In genomic region chr7:121064309-121064708, GRCm38 (mm10) we compare ENCODE assay signal across 9 mouse cellular contexts. TPM values are rescaled to one million over a fixed set of nuclear protein-coding genes. Genes with fewer than 3 reads are reported as not detected.
DNase-seq lines count a peak whose midpoint lies in the region; ATAC-seq and TF ChIP-seq lines count a peak whose summit lies in the region.
"Had no signal": no experiment of that assay in that cellular context is flagged by ENCODE, and none has a peak within 500 bp of the region (broad histone marks: within the 10 kb centered on the region; RNA-seq: fewer than 3 reads in every experiment).

No protein-coding gene starts in this region.

- no peaks in the 10 kb centered on the region for H3K27me3 ChIP-seq in hindbrain, postnatal 0 days (ENCODE audit: insufficient read depth, low read length)
- H3K27me3 ChIP-seq in hindbrain, embryonic 11.5 days (ENCODE audit: control insufficient read depth, insufficient read depth, low read length) = no peaks in the 10 kb centered on the region
- H3K27me3 ChIP-seq: lung, embryonic 15.5 days; stomach, embryonic 15.5 days had no signal

- no peak overlapping the region for H3K9ac ChIP-seq in hindbrain, postnatal 0 days (replicated peaks; ENCODE audit: low read length)
- H3K9ac ChIP-seq in hindbrain, embryonic 11.5 days (ENCODE audit: low read depth, low read length) = no peak overlapping the region
- H3K9ac ChIP-seq: lung, embryonic 15.5 days; stomach, embryonic 15.5 days had no signal

- H3K27ac ChIP-seq in hindbrain, postnatal 0 days = no peak overlapping the region
- H3K27ac ChIP-seq in hindbrain, embryonic 11.5 days (ENCODE audit: low read depth, low read length) = no peak overlapping the region
- H3K27ac ChIP-seq: lung, embryonic 15.5 days; stomach, embryonic 15.5 days had no signal

- no peak overlapping the region for H3K4me2 ChIP-seq in hindbrain, postnatal 0 days (ENCODE audit: low read depth, low read length)
- no peak overlapping the region for H3K4me2 ChIP-seq in hindbrain, embryonic 11.5 days (replicated peaks; ENCODE audit: low read depth, low read length)
- H3K4me2 ChIP-seq: lung, embryonic 15.5 days; stomach, embryonic 15.5 days had no signal

- H3K4me3 ChIP-seq in hindbrain, postnatal 0 days (ENCODE audit: low read length) = no peak overlapping the region
- no peak overlapping the region for H3K4me3 ChIP-seq in hindbrain, embryonic 11.5 days (ENCODE audit: low read depth, low read length)
- H3K4me3 ChIP-seq: lung, embryonic 15.5 days; stomach, embryonic 15.5 days had no signal

- 52% methylated on average over 4 of the region's 4 CpGs for WGBS in hindbrain, postnatal 0 days
- 72% methylated on average over 4 of the region's 4 CpGs for WGBS in hindbrain, embryonic 11.5 days

- no peaks in the 10 kb centered on the region for H3K9me3 ChIP-seq in hindbrain, postnatal 0 days (ENCODE audit: low read length)
- H3K9me3 ChIP-seq in hindbrain, embryonic 11.5 days (ENCODE audit: control insufficient read depth, low read length) = no peaks in the 10 kb centered on the region
- H3K9me3 ChIP-seq: lung, embryonic 15.5 days; stomach, embryonic 15.5 days had no signal

- H3K36me3 ChIP-seq in hindbrain, postnatal 0 days (ENCODE audit: insufficient read depth, low read length) = peaks cover 9% of the 10 kb centered on the region; the same call in 1 of the 2 replicates
- no peaks in the 10 kb centered on the region for H3K36me3 ChIP-seq in hindbrain, embryonic 11.5 days (ENCODE audit: control insufficient read depth, insufficient read depth, low read length)

- no peaks in the 10 kb centered on the region for H3K4me1 ChIP-seq in hindbrain, postnatal 0 days (ENCODE audit: insufficient read depth, low read length)
- no peaks in the 10 kb centered on the region for H3K4me1 ChIP-seq in hindbrain, embryonic 11.5 days (replicated peaks; ENCODE audit: control insufficient read depth, insufficient read depth, low read length)
- H3K4me1 ChIP-seq: lung, embryonic 15.5 days; stomach, embryonic 15.5 days had no signal

- peak; percentile 56; the same call in 1 of the 2 replicates for ATAC-seq in hindbrain, postnatal 0 days
- no peak for ATAC-seq in hindbrain, embryonic 11.5 days (ENCODE audit: low FRiP score)
- ATAC-seq in megakaryocyte, adult 5-6 weeks (ENCODE audit: poor library complexity, severe bottlenecking) = 0 out of 2 replicates have a peak, but pooled peaks have one; percentile 20

- TF ChIP-seq CTCF in hindbrain, postnatal 0 days (IDR thresholded peaks at IDR 0.05; ENCODE audit: low read depth) = peak; percentile 76

- peak; percentile 68 for DNase-seq in hindbrain, postnatal 0 days (ENCODE audit: low spot score)
- DNase-seq in hindbrain, embryonic 11.5 days (ENCODE audit: low spot score) = no peak
- peak; percentile 64 for DNase-seq in CD4-positive, CD25-positive, alpha-beta regulatory T cell, adult 2 months (ENCODE audit: low read depth, low spot score)
- peak; percentile 59 for DNase-seq in T-cell, adult 2 months (ENCODE audit: low spot score)
- no peak for DNase-seq in right cerebral cortex, postnatal 4 days
- DNase-seq in c-Kit-positive CD71-positive TER-119-positive erythroid progenitor cells, embryonic 14.5 days (ENCODE audit: low spot score) = no peak

RNA-seq across cellular contexts. Expression of gene Igsf6, which starts 10.1 kb away (rescaled TPM):
- 0.11 TPM in 1 of 2 replicates, not detected in the other for total RNA-seq in hindbrain, postnatal 0 days (2014; rRNA removed)
- 0.86 and 0.88 TPM in 2 replicates for polyA plus RNA-seq in hindbrain, postnatal 0 days (2015; fragmentation: Nextera tagmentation; extraction: Ambion mirVana)
- 1.2 and 1.7 TPM in 2 replicates for polyA plus RNA-seq in hindbrain, embryonic 11.5 days (2014; fragmentation: Nextera tagmentation; extraction: Ambion mirVana)
- total RNA-seq in megakaryocyte, adult 5-6 weeks (2015) = 544 and 557 TPM in 2 replicates
- 478 and 480 TPM in 2 replicates for total RNA-seq in megakaryocyte, adult 5-6 weeks (2017)

RNA-seq across cellular contexts. Expression of gene Otoa, which starts 17.1 kb away (rescaled TPM):
- 0.73 and 1.0 TPM in 2 replicates for total RNA-seq in hindbrain, postnatal 0 days (2014; rRNA removed)
- 0.11 and 0.24 TPM in 2 replicates for polyA plus RNA-seq in hindbrain, postnatal 0 days (2015; fragmentation: Nextera tagmentation; extraction: Ambion mirVana)
- 0.08 and 0.29 TPM in 2 replicates for polyA plus RNA-seq in hindbrain, embryonic 11.5 days (2014; fragmentation: Nextera tagmentation; extraction: Ambion mirVana)
- total RNA-seq in megakaryocyte, adult 5-6 weeks (2015) = 0.36 and 0.42 TPM in 2 replicates
- 0.11 and 0.24 TPM in 2 replicates for total RNA-seq in megakaryocyte, adult 5-6 weeks (2017)
- polyA plus RNA-seq: lung, embryonic 15.5 days had no signal

RNA-seq across cellular contexts. Expression of gene Mettl9, which starts 30.1 kb away (rescaled TPM):
- total RNA-seq in hindbrain, postnatal 0 days (2014; rRNA removed) = 53.4 and 62.1 TPM in 2 replicates
- 153 and 155 TPM in 2 replicates for polyA plus RNA-seq in hindbrain, postnatal 0 days (2015; fragmentation: Nextera tagmentation; extraction: Ambion mirVana)
- polyA plus RNA-seq in hindbrain, embryonic 11.5 days (2014; fragmentation: Nextera tagmentation; extraction: Ambion mirVana) = 266 and 279 TPM in 2 replicates
- 106 and 115 TPM in 2 replicates for total RNA-seq in megakaryocyte, adult 5-6 weeks (2015)
- total RNA-seq in megakaryocyte, adult 5-6 weeks (2017) = 138 and 164 TPM in 2 replicates

Comparison
In these comparisons a context has a peak if more than half of its experiments do, and no peak if none do; other contexts are left out.
1. DNase-seq: peak in hindbrain, postnatal 0 days (single experiment), CD4-positive, CD25-positive, alpha-beta regulatory T cell, adult 2 months (single experiment) and T-cell, adult 2 months (single experiment); none in hindbrain, embryonic 11.5 days (single experiment), right cerebral cortex, postnatal 4 days (single experiment) and c-Kit-positive CD71-positive TER-119-positive erythroid progenitor cells, embryonic 14.5 days (single experiment).
2. RNA of gene Igsf6, which starts 10.1 kb away (total RNA-seq): 478 to 557 TPM in megakaryocyte, adult 5-6 weeks; 0.11 TPM in hindbrain, postnatal 0 days; every median in the first group is over 100 times any median in the second.